Mouse (Mus musculus) hindbrain, embryonic 11.5 days (tissue): ENCODE measurements around the gene Cpb2. TPM values are rescaled to one million over a fixed set of nuclear protein-coding genes. Genes with fewer than 3 reads are reported as not detected.

Experiments used
- ATAC-seq: fragments of 200-750 bp; cut with Nextera tagmentation; 2 replicates; pipeline ENCODE4 v1.8.0; 2017; ENCODE audit warnings: mild to moderate bottlenecking, moderate TSS enrichment, moderate library complexity; ENCODE audit not compliant: low FRiP score
- DNase-seq: peaks from one replicate; pipeline ENCODE4 v3.0.0-alpha.2; 2015; ENCODE audit warnings: low spot score
- H3K27ac ChIP-seq: fragments of 300-500 bp; sonication (generic); 2 replicates; pipeline ENCODE4 v1.5.1; 2014; ENCODE audit warnings: mild to moderate bottlenecking, low read depth, low read length
- H3K27me3 ChIP-seq: fragments of 300-500 bp; sonication (generic); 2 replicates; pipeline ENCODE4 v1.6.1; 2014; ENCODE audit warnings: mild to moderate bottlenecking, low read length, moderate library complexity, mixed read lengths; ENCODE audit not compliant: control insufficient read depth, insufficient read depth
- H3K36me3 ChIP-seq: fragments of 300-500 bp; sonication (generic); 2 replicates; pipeline ENCODE4 v1.6.1; 2014; ENCODE audit warnings: mild to moderate bottlenecking, low read length, moderate library complexity, mixed read lengths; ENCODE audit not compliant: control insufficient read depth, insufficient read depth
- H3K4me1 ChIP-seq: fragments of 300-500 bp; sonication (generic); replicated peaks from 2 replicates; pipeline ENCODE4 v1.6.1; 2014; ENCODE audit warnings: low read length, mixed read lengths; ENCODE audit not compliant: control insufficient read depth, insufficient read depth
- H3K4me2 ChIP-seq: fragments of 300-500 bp; sonication (generic); replicated peaks from 2 replicates; pipeline ENCODE4 v1.6.1; 2014; ENCODE audit warnings: mild to moderate bottlenecking, low read depth, low read length
- H3K4me3 ChIP-seq: fragments of 300-500 bp; sonication (generic); 2 replicates; pipeline ENCODE4 v1.5.1; 2014; ENCODE audit warnings: low read depth, low read length
- H3K9ac ChIP-seq: fragments of 300-500 bp; sonication (generic); 2 replicates; pipeline ENCODE4 v1.6.1; 2014; ENCODE audit warnings: low read depth, low read length
- H3K9me3 ChIP-seq: fragments of 300-500 bp; sonication (generic); 2 replicates; pipeline ENCODE4 v1.6.1; 2016; ENCODE audit warnings: low read length; ENCODE audit not compliant: control insufficient read depth
- WGBS: fragments of 180-500 bp; shearing (Covaris S2); extraction: QIAGEN DNeasy Blood & Tissue Kit; methylation state at CpG from one replicate; pipeline ENCODE4 v1.1.7; 2014; 5-methylcytosine and 5-hydroxymethylcytosine counted together
- polyA plus RNA-seq: library from polyadenylated mRNA; unstranded; fragments of >200 nt; fragmentation: Nextera tagmentation; extraction: Ambion mirVana; gene quantifications from 2 replicates; pipeline ENCODE4 v1.2.1, GENCODE M21; 2014

Gene Cpb2
- polyA plus RNA-seq, 1 experiment from 2014 or later = not detected

DNA sequence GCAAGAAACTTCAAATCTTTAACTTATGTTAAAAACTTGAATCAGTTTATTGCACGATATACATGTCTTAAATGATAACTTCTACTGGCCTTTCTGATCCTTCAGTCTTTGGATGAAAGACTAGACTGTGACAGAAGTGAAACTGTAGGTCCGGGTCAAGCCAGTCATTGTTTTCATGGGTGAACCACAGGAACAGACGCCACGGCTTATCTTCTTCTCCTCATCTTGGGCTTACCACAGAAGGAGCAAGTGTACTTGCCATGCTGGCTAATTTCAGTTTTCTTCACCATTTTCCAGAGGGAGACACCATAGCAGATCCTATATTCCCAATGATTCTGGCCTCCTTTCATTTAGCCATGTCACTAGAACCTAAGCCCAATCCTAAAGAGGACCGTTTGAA is 78.2 kb downstream of the Cpb2 start:
- peaks cover 3% of the 10 kb centered on the region; the same call in 1 of the 2 replicates for H3K36me3 ChIP-seq
- no peak overlapping the region for H3K4me3 ChIP-seq
- no peaks in the 10 kb centered on the region for H3K4me1 ChIP-seq
- no peaks in the 10 kb centered on the region for H3K9me3 ChIP-seq
- ATAC-seq = no peak
- 93% methylated on average over 5 of the region's 5 CpGs for WGBS
- no peak for DNase-seq
- H3K27ac ChIP-seq = no peak overlapping the region
- no peak overlapping the region for H3K9ac ChIP-seq
- H3K4me2 ChIP-seq = no peak overlapping the region
- no peaks in the 10 kb centered on the region for H3K27me3 ChIP-seq

- Histone ChIP-seq H3K9ac (no peak overlapping the region), H3K4me1 (no peaks in the 10 kb centered on the region), H3K27ac (no peak overlapping the region), H3K4me2 (no peak overlapping the region), H3K9me3 (no peaks in the 10 kb centered on the region), H3K36me3 (peaks cover 3% of the 10 kb centered on the region; the same call in 1 of the 2 replicates), H3K27me3 (no peaks in the 10 kb centered on the region), H3K4me3 (no peak overlapping the region)
- DNase-seq (no peak), ATAC-seq (no peak)
- 96% methylated on average over 32 of the region's 32 CpGs for WGBS
Observed at GRCm38 (mm10) chr14:75323354-75323753, 81.3 kb downstream of the Cpb2 start.

DNA sequence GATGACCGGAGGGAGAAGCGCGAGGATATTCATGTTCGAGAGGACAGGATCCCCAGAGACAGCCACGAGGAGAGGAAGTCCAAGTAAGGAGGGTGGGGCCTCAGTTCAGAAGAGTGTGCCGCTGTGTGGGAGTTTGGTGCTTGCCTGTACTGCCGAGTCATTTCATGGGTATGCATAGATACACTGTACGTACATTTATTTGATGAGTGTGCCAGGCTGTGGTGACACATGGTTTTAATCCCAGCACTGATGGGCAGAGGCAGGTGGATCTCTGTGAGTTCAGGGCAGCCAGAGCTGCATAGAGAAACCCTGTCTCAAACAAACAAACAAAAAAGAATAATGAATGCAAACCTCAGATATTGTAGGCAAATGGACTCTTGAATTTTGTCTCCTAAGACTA is 86.0 kb downstream of the Cpb2 start:
- 92% methylated on average over 8 of the region's 8 CpGs for WGBS
- no peak for DNase-seq
- Histone ChIP-seq H3K36me3 (no peaks in the 10 kb centered on the region; the same call in 1 of the 2 replicates), H3K27me3 (no peaks in the 10 kb centered on the region), H3K9me3 (no peaks in the 10 kb centered on the region), H3K4me3 (no peak overlapping the region), H3K27ac (no peak overlapping the region), H3K9ac (no peak overlapping the region), H3K4me2 (no peak overlapping the region), H3K4me1 (no peaks in the 10 kb centered on the region)
- ATAC-seq = no peak

GRCm38 (mm10) chr14:75330621-75331020 is 88.5 kb downstream of the Cpb2 start:
- 86% methylated on average over 6 of the region's 6 CpGs for WGBS
- H3K27ac ChIP-seq = no peak overlapping the region
- no peak for ATAC-seq
- H3K4me1 ChIP-seq = no peaks in the 10 kb centered on the region
- H3K36me3 ChIP-seq = no peaks in the 10 kb centered on the region; the same call in 1 of the 2 replicates
- no peaks in the 10 kb centered on the region for H3K9me3 ChIP-seq
- peak; percentile 65 for DNase-seq
- H3K4me3 ChIP-seq = no peak overlapping the region
- H3K9ac ChIP-seq = no peak overlapping the region
- H3K4me2 ChIP-seq = no peak overlapping the region
- no peaks in the 10 kb centered on the region for H3K27me3 ChIP-seq

Other genes with a start within 250 kb of the Cpb2 start
- gene Rubcnl, start 226.3 kb upstream of the Cpb2 start, polyA plus RNA-seq = 0.20 and 0.22 TPM in 2 replicates
- 0.15 and 0.21 TPM in 2 replicates for gene Lrrc63, start 111.4 kb upstream of the Cpb2 start, polyA plus RNA-seq
- 25.4 and 26.3 TPM in 2 replicates for gene Lcp1, start 111.2 kb upstream of the Cpb2 start, polyA plus RNA-seq
- gene Zc3h13, start 42.1 kb downstream of the Cpb2 start, polyA plus RNA-seq = 34.8 and 44.6 TPM in 2 replicates
- gene Siah3, start 213.7 kb downstream of the Cpb2 start, polyA plus RNA-seq = 2.2 and 2.4 TPM in 2 replicates